Mouse (Mus musculus) embryonic facial prominence, embryonic 13.5 days (tissue): ENCODE results near the gene Kdm2a. TPM values are rescaled to one million over a fixed set of nuclear protein-coding genes. Genes with fewer than 3 reads are reported as not detected.

Source experiments
- ATAC-seq: fragments of 200-750 bp; cut with Nextera tagmentation; 2 replicates; pipeline ENCODE4 v1.8.0; 2017; ENCODE audit warnings: low read depth; ENCODE audit not compliant: insufficient number of reproducible peaks, insufficient read depth, low FRiP score, low TSS enrichment
- H3K27ac ChIP-seq: fragments of 300-500 bp; sonication (generic); 2 replicates; pipeline ENCODE4 v1.5.1; 2015; ENCODE audit warnings: moderate library complexity, mild to moderate bottlenecking, inconsistent platforms
- H3K27me3 ChIP-seq: fragments of 300-500 bp; sonication (generic); 2 replicates; pipeline ENCODE4 v1.6.1; 2015; ENCODE audit warnings: mild to moderate bottlenecking, inconsistent platforms
- H3K36me3 ChIP-seq: fragments of 300-500 bp; sonication (generic); 2 replicates; pipeline ENCODE4 v1.6.1; 2015; ENCODE audit warnings: mild to moderate bottlenecking, inconsistent platforms
- H3K4me1 ChIP-seq: fragments of 300-500 bp; sonication (generic); 2 replicates; pipeline ENCODE4 v1.6.1; 2015; ENCODE audit warnings: inconsistent platforms
- H3K4me2 ChIP-seq: fragments of 300-500 bp; sonication (generic); 2 replicates; pipeline ENCODE4 v1.6.1; 2015; ENCODE audit warnings: moderate library complexity, mild to moderate bottlenecking, inconsistent platforms
- H3K4me3 ChIP-seq: fragments of 300-500 bp; sonication (generic); 2 replicates; pipeline ENCODE4 v1.5.1; 2015; ENCODE audit warnings: mild to moderate bottlenecking, inconsistent platforms
- H3K9ac ChIP-seq: fragments of 300-500 bp; sonication (generic); 2 replicates; pipeline ENCODE4 v1.6.1; 2015; ENCODE audit warnings: mild to moderate bottlenecking, inconsistent platforms
- H3K9me3 ChIP-seq: fragments of 300-500 bp; sonication (generic); 2 replicates; pipeline ENCODE4 v1.6.1; 2016; ENCODE audit warnings: inconsistent platforms
- WGBS: fragments of 180-500 bp; shearing (Covaris S2); methylation state at CpG from one replicate; pipeline ENCODE4 v1.1.7; 2015; ENCODE audit warnings: mixed read lengths; 5-methylcytosine and 5-hydroxymethylcytosine counted together
- polyA plus RNA-seq: library from polyadenylated mRNA; unstranded; fragments of >200 nt; fragmentation: Nextera tagmentation; extraction: Ambion mirVana; gene quantifications from 2 replicates; pipeline ENCODE4 v1.2.1, GENCODE M21; 2015

Kdm2a gene
- polyA plus RNA-seq, 1 experiment from 2014 or later, result 53.6 TPM

DNA sequence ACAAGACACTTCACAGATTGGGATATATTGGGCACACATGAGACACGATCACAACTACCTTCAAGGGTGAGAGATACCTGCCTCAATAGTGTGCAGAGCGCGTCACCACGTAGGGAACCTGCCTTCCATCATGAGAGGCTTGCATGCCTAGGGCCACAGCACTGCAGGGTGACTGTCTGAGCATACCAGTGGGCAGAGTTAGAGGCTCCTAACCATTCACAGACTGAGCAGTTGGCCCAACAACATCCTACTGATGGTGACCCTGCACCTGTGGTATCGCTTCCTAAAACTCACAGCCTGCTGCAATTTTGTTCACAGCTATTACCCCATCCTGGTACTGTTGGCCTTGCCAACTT, 94.5 kb downstream of the Kdm2a start:
- H3K27ac ChIP-seq, result peak overlapping the region; percentile 89; the same call in 1 of the 2 replicates
- WGBS, result 88% methylated on average over 5 of the region's 5 CpGs
- no peak for ATAC-seq
- peaks cover 74% of the 10 kb centered on the region for H3K4me1 ChIP-seq
- H3K27me3 ChIP-seq, result no peaks in the 10 kb centered on the region
- no peaks in the 10 kb centered on the region for H3K9me3 ChIP-seq
- no peaks in the 10 kb centered on the region for H3K36me3 ChIP-seq
- no peak overlapping the region for H3K4me3 ChIP-seq
- H3K9ac ChIP-seq, result no peak overlapping the region
- 0 out of 2 replicates have a peak overlapping the region, but pooled peaks have one; percentile 57 for H3K4me2 ChIP-seq

DNA sequence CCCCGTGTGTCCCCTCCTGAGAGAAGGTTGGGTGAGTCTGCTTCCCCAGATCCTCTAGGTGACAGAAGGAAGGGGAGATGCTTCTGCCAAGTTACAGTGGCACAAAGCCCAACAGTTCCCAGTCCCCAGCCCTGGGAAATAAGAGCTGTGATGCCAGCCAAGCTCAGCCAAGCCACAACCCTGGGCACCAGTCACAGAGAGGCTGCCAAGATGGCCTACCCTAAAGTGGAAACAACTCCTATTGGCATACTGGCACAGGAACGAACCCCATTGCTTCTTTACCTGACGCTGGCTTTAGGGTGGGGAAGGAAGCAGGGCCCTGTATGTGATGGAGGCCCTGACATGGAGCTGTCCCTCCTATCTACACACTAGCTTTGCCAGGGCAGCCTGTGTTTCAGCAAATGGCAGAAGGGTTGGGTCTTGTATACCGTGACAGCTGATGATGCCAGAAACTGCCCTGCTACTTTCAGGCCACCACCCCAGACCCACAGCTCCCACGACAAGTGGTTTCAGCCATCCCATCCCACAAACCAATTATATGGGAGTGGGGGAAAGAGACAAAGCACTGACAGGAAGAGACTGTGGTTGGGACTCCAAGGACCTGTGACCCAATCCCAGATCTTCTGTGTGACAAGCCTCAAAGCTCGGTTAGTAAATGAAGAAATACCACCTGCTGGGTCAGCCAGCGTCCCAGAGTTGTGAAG, 95.0 kb downstream of the Kdm2a start:
- Histone ChIP-seq H3K36me3 (no peaks in the 10 kb centered on the region; the same call in 1 of the 2 replicates), H3K4me3 (peak overlapping the region; percentile 25), H3K4me2 (peak overlapping the region; percentile 57), H3K9me3 (no peaks in the 10 kb centered on the region), H3K4me1 (peaks cover 74% of the 10 kb centered on the region), H3K9ac (peak overlapping the region; percentile 65), H3K27ac (peak overlapping the region; percentile 89), H3K27me3 (no peaks in the 10 kb centered on the region)
- ATAC-seq, result no peak
- 64% methylated on average over 7 of the region's 7 CpGs for WGBS

DNA sequence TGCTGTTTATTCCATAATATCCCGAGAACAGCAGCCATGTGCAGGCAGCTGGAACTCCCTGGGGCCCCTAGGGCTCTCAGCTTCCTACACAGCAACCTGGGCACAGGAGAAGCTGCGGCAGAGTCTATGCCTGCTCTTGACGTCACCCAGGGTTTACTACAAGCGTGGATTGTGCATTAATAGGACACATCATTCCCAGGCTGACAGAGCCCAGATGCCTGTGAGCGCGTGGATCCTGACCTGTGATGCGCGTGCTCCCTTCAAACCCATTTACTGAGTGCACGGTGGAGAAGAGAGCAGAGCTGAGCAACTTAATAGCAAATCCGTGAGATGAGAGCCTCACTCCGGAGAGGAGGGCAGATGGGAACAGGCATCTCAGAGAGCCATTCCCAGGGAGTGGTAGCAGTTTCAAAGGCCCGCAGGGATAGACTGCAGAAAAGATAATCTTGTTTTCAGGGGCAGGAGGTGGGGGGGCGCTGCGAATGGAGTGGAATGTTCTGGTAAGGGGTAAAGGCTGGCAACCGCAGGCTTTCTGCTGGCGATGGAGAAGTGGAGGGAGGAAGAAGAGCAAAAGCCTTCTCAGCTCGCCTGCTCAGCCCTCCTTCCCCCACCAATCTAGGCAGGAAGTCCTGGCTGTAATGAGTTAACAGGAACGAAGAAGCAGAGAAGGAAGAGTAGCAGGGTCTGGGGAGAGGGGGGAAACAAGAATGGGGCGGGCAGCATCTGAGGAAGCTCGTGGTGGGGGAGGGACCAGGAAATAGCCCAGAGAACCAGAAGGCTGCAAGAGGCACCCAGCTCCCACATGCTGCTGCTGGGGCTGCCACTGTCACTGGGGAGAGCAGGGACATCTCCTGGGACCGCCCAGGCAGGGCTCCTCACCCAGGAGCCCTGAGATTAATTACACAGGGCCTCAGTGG, 96.1 kb downstream of the Kdm2a start:
- Histone ChIP-seq H3K36me3 (peaks cover 6% of the 10 kb centered on the region; the same call in 1 of the 2 replicates), H3K27ac (peak overlapping the region; percentile 89), H3K4me2 (peak overlapping the region; percentile 57), H3K9ac (peak overlapping the region; percentile 65), H3K4me1 (peaks cover 75% of the 10 kb centered on the region), H3K9me3 (no peaks in the 10 kb centered on the region), H3K27me3 (no peaks in the 10 kb centered on the region), H3K4me3 (peak overlapping the region; percentile 25)
- ATAC-seq, result no peak
- 15% methylated on average over 21 of the region's 21 CpGs for WGBS

DNA sequence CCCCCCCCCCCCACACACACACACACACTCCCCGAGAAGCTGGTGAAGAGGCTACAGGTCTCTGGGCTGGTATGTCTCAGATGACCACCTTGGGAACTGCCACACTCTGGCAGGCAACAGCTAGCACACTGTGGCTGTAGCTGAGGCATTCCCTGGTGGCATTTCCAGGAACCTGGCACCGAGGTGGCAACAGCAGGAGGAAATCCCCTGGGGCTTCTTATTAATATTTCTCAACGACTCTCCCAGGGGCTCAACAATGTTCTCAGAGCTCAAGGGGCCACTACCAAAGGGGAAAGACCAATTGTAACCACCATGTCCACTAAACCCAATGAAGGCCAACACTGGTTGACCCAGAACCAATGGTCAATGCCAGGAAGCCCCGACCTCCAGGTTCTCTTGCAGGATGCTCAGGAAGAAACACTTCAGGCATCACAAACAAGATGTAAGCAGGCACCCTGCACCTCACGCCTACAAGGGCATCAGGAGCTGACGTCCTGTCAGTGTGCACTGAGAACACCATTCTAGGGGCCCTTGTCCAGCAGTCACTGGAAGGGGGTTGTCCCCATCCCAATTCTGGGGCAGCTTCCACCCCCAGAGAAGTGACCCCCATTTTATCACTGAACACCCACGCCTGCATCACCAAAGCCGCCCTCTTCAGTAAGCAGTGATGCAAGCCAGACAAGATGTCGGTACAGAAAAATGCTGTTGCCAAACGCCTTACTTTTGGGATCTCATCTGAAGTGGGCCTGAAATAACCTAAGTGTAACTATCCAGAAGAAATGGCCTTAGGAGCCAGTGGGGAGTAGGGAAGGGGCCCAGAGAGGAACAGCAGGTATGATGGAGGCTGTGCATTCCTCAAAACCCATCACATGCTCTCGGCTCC, 97.0 kb downstream of the Kdm2a start:
- Histone ChIP-seq H3K9ac (peak overlapping the region; percentile 65), H3K36me3 (peaks cover 6% of the 10 kb centered on the region; the same call in 1 of the 2 replicates), H3K4me2 (peak overlapping the region; percentile 57), H3K4me3 (peak overlapping the region; percentile 25; the same call in 1 of the 2 replicates), H3K9me3 (no peaks in the 10 kb centered on the region), H3K27ac (peak overlapping the region; percentile 89), H3K4me1 (peaks cover 67% of the 10 kb centered on the region), H3K27me3 (no peaks in the 10 kb centered on the region)
- 66% methylated on average over 11 of the region's 11 CpGs for WGBS
- ATAC-seq, result no peak

DNA sequence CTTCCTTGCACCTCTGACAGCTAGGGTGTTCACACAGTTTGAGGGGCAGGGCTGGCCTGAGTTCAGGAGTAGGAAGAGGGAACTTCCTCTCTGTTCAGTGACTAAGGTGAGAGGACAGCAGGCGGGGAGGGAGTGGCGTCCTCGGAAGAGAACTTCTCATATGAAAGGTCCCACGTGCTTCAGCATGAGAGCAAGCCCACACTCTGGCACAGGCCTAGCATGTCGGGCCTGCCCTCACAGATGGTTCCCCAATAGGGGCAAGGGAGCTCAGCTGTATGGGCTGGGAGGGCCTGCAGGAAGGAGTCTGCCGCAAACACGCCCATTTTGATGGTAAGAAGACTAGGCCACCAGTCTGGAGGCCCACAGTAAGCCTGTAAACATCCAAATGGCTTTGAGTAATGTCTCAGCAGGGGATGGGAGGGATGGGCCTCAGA, 97.8 kb downstream of the Kdm2a start:
- Histone ChIP-seq H3K4me3 (no peak overlapping the region), H3K4me2 (no peak overlapping the region), H3K36me3 (peaks cover 13% of the 10 kb centered on the region), H3K9ac (0 out of 2 replicates have a peak overlapping the region, but pooled peaks have one; percentile 27), H3K4me1 (peaks cover 67% of the 10 kb centered on the region), H3K27me3 (no peaks in the 10 kb centered on the region), H3K27ac (no peak overlapping the region; the same call in 1 of the 2 replicates), H3K9me3 (no peaks in the 10 kb centered on the region)
- no peak for ATAC-seq
- WGBS, result 60% methylated on average over 7 of the region's 7 CpGs

DNA sequence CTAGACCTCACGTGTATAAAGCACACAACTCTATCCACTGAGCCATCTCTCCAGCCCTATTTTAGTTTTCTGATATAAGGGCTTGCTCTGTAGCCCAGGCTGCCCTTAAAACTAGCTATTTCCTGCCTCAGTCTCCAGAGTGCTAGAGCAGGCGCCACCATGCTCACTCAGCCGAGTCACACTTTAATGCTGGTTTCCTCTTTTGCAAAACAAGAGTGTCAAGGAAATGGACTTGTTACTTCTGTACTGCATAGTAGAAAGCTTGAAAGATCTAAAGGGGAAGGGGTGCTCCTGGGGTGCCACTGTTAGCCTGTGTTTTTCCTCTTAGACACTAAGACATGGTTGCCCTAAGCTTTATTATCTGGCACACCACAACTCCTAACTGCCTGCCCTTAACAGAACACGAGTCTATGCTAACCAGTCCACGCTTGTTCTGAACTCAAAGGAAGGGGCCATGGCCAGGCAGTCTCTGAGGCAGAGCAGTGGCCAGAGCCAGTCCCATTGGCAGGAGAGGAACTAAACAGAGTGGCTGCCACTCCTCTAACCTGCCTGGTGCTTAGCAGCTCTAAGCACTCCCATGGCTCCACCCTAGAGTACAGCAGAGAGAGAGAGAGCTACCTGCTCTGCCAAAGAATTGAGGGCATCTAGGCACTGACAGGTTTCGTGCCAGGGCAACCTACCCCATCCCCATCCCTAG, 98.4 kb downstream of the Kdm2a start:
- Histone ChIP-seq H3K27ac (no peak overlapping the region), H3K4me1 (peaks cover 66% of the 10 kb centered on the region)

DNA sequence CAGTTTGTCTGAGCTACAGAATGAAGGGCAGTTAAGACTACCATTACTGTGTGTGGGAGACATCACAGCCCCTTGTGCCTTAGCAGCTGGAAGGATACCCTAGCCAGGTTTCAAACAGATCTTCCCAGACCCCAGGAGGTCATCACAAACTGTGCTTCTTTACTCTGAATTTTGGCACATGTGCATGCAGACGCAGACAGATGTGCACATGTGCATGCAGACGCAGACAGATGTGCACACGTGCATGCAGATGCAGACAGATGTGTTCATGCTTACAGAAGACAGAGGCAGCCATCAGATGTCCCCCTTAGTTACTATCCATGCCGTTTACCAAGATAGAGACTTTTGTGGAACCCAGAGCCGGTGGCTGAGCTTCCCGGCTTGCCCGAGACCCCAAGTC, 99.0 kb downstream of the Kdm2a start:
- Histone ChIP-seq H3K4me2 (no peak overlapping the region), H3K27ac (no peak overlapping the region), H3K4me1 (peaks cover 64% of the 10 kb centered on the region), H3K9ac (no peak overlapping the region), H3K36me3 (peaks cover 24% of the 10 kb centered on the region), H3K9me3 (no peaks in the 10 kb centered on the region), H3K27me3 (no peaks in the 10 kb centered on the region), H3K4me3 (no peak overlapping the region)
- ATAC-seq, result no peak
- 85% methylated on average over 7 of the region's 7 CpGs for WGBS

More for the DNA sequence above, 98.4 kb downstream of the Kdm2a start:
- H3K4me2 ChIP-seq, result no peak overlapping the region
- 83% methylated on average over 6 of the region's 6 CpGs for whole genome bisulfite sequencing
- no peaks in the 10 kb centered on the region for H3K9me3 ChIP-seq
- H3K27me3 ChIP-seq, result no peaks in the 10 kb centered on the region
- no peak overlapping the region for H3K4me3 ChIP-seq
- no peak for ATAC-seq
- 0 out of 2 replicates have a peak overlapping the region, but pooled peaks have one; percentile 27 for H3K9ac ChIP-seq
- H3K36me3 ChIP-seq, result peaks cover 18% of the 10 kb centered on the region

DNA sequence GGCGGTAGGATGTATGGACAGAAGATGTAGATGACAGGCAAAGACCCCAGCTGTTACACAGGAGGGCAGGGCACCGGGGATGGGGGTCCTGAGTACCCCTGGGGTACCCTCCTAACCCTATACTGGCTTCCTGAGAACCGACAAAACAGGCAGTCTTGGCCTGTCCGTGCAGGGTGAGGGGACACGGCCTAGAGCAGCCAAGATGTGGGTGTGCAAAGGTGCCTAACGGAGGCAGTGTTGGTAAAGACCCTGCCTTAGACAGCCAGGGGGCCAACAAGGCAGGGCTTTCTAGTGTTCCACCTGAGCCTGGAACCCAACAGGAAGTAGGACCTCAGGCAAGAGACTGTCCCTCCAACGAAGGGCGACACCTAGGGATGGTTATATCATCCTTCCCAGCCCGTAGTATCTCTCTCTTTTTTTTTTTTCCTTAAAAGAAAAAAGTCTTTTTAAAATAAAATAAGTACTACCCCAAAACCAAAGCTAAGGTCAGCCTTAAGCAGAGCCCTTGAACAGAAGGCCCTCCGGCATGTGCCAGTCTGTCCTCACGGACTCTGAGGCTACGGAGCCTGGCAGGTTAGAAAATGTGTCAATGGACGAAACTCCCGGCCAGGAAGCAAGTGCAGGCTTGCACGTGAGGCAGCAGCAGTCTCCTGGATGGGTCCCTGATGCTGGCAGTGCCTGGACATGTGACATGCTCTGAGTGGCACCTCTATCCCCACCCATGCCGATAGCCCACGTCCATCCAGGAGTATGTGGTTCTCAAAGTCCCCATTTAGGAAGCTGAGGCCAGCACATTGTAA, 99.6 kb downstream of the Kdm2a start:
- Histone ChIP-seq H3K4me2 (no peak overlapping the region), H3K36me3 (peaks cover 30% of the 10 kb centered on the region), H3K4me1 (peaks cover 58% of the 10 kb centered on the region), H3K4me3 (no peak overlapping the region), H3K9ac (no peak overlapping the region), H3K27ac (no peak overlapping the region), H3K9me3 (no peaks in the 10 kb centered on the region), H3K27me3 (no peaks in the 10 kb centered on the region)
- no peak for ATAC-seq
- 80% methylated on average over 17 of the region's 17 CpGs for WGBS

DNA sequence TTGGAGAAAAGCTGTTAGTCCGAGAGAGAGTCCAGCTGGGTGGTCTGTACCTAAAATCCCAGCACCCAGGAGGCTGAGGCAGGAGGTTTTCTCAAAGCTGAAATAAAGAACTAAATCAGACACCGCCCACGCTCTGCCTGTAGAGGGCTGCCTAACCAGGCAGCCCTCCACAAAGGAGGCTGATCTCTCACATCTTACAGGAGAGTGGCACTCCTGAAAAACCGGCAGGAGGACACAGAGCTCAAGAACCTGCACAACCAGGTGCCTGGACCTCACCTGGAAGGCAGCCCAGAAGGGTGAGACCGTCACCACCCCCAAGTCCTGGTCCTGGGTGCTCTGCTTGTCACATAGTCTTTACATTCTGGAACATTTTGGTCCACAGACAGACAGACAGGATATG, 100.2 kb downstream of the Kdm2a start:
- Histone ChIP-seq H3K4me1 (peaks cover 51% of the 10 kb centered on the region), H3K27me3 (no peaks in the 10 kb centered on the region), H3K27ac (no peak overlapping the region), H3K9ac (no peak overlapping the region), H3K4me2 (no peak overlapping the region), H3K36me3 (peaks cover 36% of the 10 kb centered on the region), H3K4me3 (no peak overlapping the region), H3K9me3 (no peaks in the 10 kb centered on the region)
- 90% methylated on average over 5 of the region's 5 CpGs for WGBS
- no peak for ATAC-seq

DNA sequence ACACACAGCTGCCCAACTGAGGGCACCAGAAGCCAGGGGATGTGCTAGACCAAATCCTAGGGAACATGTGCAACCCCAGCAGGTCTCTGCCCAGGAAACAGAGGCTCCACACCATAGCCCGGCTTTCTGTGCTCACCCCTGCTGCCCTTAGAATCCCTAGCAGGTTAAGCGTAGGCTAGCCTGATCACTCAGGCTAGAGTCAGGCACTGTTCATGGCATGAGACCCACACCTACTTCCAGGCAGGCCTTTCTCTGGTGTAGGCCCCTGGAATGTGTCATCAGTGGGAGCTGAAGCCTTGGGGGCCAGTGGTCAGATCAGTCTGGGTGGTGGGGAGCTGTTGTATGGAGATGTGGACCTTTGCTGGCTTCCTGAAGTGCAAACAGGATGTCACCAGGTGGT, 101.5 kb downstream of the Kdm2a start:
- Histone ChIP-seq H3K36me3 (peaks cover 49% of the 10 kb centered on the region), H3K27me3 (no peaks in the 10 kb centered on the region), H3K27ac (no peak overlapping the region), H3K9ac (no peak overlapping the region), H3K9me3 (no peaks in the 10 kb centered on the region), H3K4me3 (no peak overlapping the region), H3K4me2 (no peak overlapping the region), H3K4me1 (peaks cover 38% of the 10 kb centered on the region)
- ATAC-seq, result no peak
- 86% methylated on average over 2 of the region's 2 CpGs for WGBS
